Mouse (Mus musculus): ENCODE results near the gene Cald1.

GRCm38 (mm10) chr6:34749526-34749925, 151.2 kb downstream of the Cald1 start:
- TF ChIP-seq CTCF (IDR thresholded peaks at IDR 0.05; ENCODE audit: low read depth, low read length) (no peak), POLR2A (IDR thresholded peaks at IDR 0.05; ENCODE audit: extremely low read depth, insufficient read depth, low read length) (no peak)
